Mouse (Mus musculus) intestine, embryonic 16.5 days (tissue): ENCODE measurements around the gene Glt1d1. TPM values are rescaled to one million over a fixed set of nuclear protein-coding genes. Genes with fewer than 3 reads are reported as not detected.

Experiments
- ATAC-seq: fragments of 200-750 bp; cut with Nextera tagmentation; 2 replicates; pipeline ENCODE4 v1.8.0; 2017; ENCODE audit warnings: moderate TSS enrichment, moderate library complexity
- H3K27ac ChIP-seq: fragments of 300-500 bp; sonication (generic); 2 replicates; pipeline ENCODE4 v1.5.1; 2014; ENCODE audit warnings: mild to moderate bottlenecking, low read length
- H3K27me3 ChIP-seq: fragments of 300-500 bp; sonication (generic); replicated peaks from 2 replicates; pipeline ENCODE4 v1.6.1; 2014; ENCODE audit warnings: low read length, control low read depth, mixed read lengths; ENCODE audit not compliant: control insufficient read depth, insufficient read depth
- H3K36me3 ChIP-seq: fragments of 300-500 bp; sonication (generic); 2 replicates; pipeline ENCODE4 v1.6.1; 2014; ENCODE audit warnings: low read length, control low read depth; ENCODE audit not compliant: control insufficient read depth, insufficient read depth
- H3K4me1 ChIP-seq: fragments of 300-500 bp; sonication (generic); 2 replicates; pipeline ENCODE4 v1.6.1; 2014; ENCODE audit warnings: low read length, control low read depth, mixed read lengths; ENCODE audit not compliant: control insufficient read depth, insufficient read depth
- H3K4me2 ChIP-seq: fragments of 300-500 bp; sonication (generic); 2 replicates; pipeline ENCODE4 v1.6.1; 2014; ENCODE audit warnings: low read depth, low read length, control low read depth
- H3K4me3 ChIP-seq: fragments of 300-500 bp; sonication (generic); 2 replicates; pipeline ENCODE4 v1.5.1; 2014; ENCODE audit warnings: mild to moderate bottlenecking, low read length
- H3K9ac ChIP-seq: fragments of 300-500 bp; sonication (generic); 2 replicates; pipeline ENCODE4 v1.6.1; 2014; ENCODE audit warnings: low read depth, low read length
- H3K9me3 ChIP-seq: fragments of 300-500 bp; sonication (generic); 2 replicates; pipeline ENCODE4 v1.6.1; 2016; ENCODE audit warnings: low read length, control low read depth; ENCODE audit not compliant: control insufficient read depth
- WGBS: fragments of 180-500 bp; shearing (Covaris S2); extraction: QIAGEN DNeasy Blood & Tissue Kit; methylation state at CpG from one replicate; pipeline ENCODE4 v1.1.7; 2014; 5-methylcytosine and 5-hydroxymethylcytosine counted together
- polyA plus RNA-seq: library from polyadenylated mRNA; unstranded; fragments of >200 nt; fragmentation: Nextera tagmentation; extraction: Ambion mirVana; gene quantifications from 2 replicates; pipeline ENCODE4 v1.2.1, GENCODE M21; 2015

The Glt1d1 gene
- polyA plus RNA-seq, 1 experiment from 2014 or later, result 0.13 TPM

DNA sequence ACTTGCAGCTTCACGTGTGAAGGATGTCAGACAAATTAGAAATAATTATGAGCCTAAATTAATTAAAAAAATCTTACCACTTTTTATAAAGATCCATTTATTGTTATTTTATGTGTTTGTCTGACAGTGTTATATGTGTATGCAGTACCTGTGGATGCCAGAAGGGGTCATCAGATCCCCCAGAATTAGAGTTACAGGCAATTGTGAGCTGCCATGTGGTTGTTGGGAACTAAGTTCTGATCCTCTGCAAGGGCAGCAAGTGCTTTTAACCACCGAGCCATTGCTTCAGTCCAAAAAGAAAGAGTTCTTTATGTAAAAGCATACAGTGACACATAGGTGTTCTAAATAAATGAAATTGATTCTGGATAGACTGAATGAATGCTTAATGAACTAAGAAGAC lies 45.5 kb downstream of the Glt1d1 start:
- H3K4me2 ChIP-seq, result no peak overlapping the region
- H3K4me3 ChIP-seq, result no peak overlapping the region
- H3K27ac ChIP-seq, result no peak overlapping the region
- no peaks in the 10 kb centered on the region for H3K27me3 ChIP-seq
- 93% methylated on average over 2 of the region's 2 CpGs for WGBS
- no peak overlapping the region for H3K9ac ChIP-seq
- ATAC-seq, result no peak
- no peaks in the 10 kb centered on the region for H3K4me1 ChIP-seq
- no peaks in the 10 kb centered on the region for H3K36me3 ChIP-seq
- no peaks in the 10 kb centered on the region for H3K9me3 ChIP-seq

DNA sequence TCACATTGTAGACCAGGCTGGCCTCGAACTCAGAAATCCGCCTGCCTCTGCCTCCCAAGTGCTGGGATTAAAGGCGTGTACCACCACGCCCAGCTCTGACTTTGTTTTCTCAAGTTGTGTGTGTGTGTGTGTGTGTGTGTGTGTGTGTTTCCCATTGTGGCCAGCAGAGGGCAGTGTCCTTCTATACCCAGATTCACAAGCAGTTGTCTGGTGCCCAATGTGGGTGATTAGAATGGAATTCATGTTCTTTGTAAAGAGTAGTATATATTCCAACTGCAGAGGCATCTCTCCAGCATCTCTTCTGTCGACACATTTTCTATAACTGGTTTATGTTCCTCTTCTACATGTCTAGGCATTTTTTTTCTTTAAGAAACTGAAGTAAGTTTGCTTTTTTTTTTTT lies 46.4 kb downstream of the Glt1d1 start:
- Histone ChIP-seq H3K27me3 (no peaks in the 10 kb centered on the region), H3K9me3 (no peaks in the 10 kb centered on the region), H3K9ac (no peak overlapping the region), H3K4me3 (no peak overlapping the region), H3K36me3 (no peaks in the 10 kb centered on the region), H3K4me1 (no peaks in the 10 kb centered on the region), H3K4me2 (no peak overlapping the region), H3K27ac (no peak overlapping the region)
- WGBS, result 96% methylated on average over 5 of the region's 5 CpGs
- no peak for ATAC-seq

DNA sequence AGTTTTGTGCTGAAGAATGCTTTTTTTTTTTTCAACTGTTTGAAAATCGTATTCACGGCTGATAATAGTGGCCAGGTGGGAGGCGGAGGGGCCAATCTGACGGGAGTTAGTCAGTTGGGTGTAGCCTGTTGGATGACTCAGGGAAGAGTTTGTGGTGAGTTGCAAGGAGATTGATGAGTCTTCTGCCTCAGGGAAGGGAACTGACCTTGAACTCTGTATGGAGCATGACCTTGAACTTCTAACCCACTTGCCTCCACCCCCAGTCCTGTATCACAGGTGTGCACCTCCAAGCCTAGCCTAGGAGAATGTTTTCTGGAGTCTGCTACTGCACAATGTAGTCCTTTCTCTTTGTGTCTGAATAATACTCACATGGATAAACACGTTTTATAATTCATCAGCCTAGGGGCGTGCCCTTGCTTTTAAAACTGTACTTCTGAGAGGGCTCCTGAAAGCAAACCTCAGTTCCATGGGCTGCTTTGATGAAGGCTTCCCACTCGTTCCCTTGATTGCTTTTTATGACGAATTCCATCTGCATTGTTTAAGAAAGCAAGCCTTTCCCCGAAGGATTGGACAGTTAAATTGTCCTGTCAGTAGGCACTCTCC lies 56.6 kb downstream of the Glt1d1 start:
- Histone ChIP-seq H3K9me3 (no peaks in the 10 kb centered on the region), H3K36me3 (no peaks in the 10 kb centered on the region), H3K4me1 (no peaks in the 10 kb centered on the region), H3K9ac (no peak overlapping the region), H3K27ac (no peak overlapping the region), H3K4me2 (no peak overlapping the region), H3K4me3 (no peak overlapping the region), H3K27me3 (no peaks in the 10 kb centered on the region)
- no peak for ATAC-seq
- WGBS, result 59% methylated on average over 9 of the region's 9 CpGs

DNA sequence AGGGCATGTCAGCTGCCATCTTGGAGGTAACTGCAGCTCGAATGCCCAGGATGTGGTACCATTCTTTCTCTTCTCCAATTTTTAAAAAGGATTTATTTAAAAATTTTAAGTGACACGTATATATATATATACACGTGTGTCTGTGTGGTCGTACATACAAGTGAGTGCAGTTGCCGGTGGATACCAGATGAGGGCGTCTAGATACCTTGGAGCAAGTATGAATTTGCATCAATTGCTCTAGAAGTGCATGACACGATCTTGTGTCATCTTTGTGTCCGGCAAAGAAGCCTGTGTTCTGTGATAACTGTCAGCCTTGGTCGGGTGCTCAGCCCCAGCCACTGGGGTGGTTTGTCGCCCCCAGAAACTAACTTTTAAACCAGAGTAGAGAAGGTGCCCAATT lies 59.0 kb downstream of the Glt1d1 start:
- no peaks in the 10 kb centered on the region for H3K27me3 ChIP-seq
- H3K36me3 ChIP-seq, result no peaks in the 10 kb centered on the region
- no peak overlapping the region for H3K27ac ChIP-seq
- ATAC-seq, result no peak
- 90% methylated on average over 10 of the region's 10 CpGs for WGBS
- H3K9me3 ChIP-seq, result no peaks in the 10 kb centered on the region
- H3K4me2 ChIP-seq, result no peak overlapping the region
- no peak overlapping the region for H3K9ac ChIP-seq
- no peak overlapping the region for H3K4me3 ChIP-seq
- H3K4me1 ChIP-seq, result no peaks in the 10 kb centered on the region

DNA sequence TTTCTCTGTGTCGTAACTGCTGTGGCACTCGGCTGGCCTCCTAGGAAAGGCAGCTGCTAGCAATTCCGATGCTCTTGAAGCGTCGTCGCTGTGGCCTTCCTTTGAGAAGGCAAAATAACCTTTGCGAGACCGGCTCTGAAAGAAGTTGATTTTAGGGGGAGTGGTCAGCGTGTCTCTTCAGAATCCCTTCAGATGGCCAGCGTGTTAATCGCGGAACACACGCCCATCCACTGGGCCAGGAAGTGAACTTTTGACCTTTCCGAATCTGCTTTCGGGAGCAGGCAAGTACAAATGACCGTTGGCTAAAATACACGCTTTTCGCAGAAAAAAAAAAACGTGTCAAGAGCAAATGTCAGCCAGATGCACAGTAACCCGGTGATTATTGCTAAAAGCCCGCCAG lies 59.5 kb downstream of the Glt1d1 start:
- no peak overlapping the region for H3K27ac ChIP-seq
- no peaks in the 10 kb centered on the region for H3K27me3 ChIP-seq
- H3K4me1 ChIP-seq, result no peaks in the 10 kb centered on the region
- no peak overlapping the region for H3K4me3 ChIP-seq
- WGBS, result 48% methylated on average over 21 of the region's 21 CpGs
- ATAC-seq, result no peak
- H3K9me3 ChIP-seq, result no peaks in the 10 kb centered on the region
- no peaks in the 10 kb centered on the region for H3K36me3 ChIP-seq
- H3K4me2 ChIP-seq, result no peak overlapping the region
- no peak overlapping the region for H3K9ac ChIP-seq

DNA sequence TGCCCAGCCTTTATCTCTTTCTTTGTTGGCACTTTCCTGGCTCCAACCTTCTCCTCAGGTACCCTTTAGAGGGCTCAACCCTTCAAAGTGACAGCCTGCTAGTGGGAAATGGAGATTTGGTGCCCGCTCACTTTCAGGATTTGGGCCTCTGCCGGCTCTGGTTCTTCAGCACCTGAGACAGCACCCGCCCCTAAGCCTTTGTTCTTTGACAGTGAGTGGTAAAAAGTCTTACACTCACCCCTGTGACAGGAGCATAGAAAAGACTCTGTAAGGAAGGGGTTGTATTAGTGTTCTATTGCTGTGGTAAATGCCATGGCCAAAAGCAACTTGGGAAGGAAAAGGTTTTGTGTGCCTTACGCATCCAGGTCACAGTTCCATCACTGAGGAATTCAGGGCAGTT lies 63.8 kb downstream of the Glt1d1 start:
- Histone ChIP-seq H3K36me3 (no peaks in the 10 kb centered on the region), H3K9me3 (no peaks in the 10 kb centered on the region), H3K4me1 (no peaks in the 10 kb centered on the region), H3K4me3 (no peak overlapping the region), H3K4me2 (no peak overlapping the region), H3K27ac (no peak overlapping the region), H3K27me3 (no peaks in the 10 kb centered on the region), H3K9ac (no peak overlapping the region)
- no peak for ATAC-seq
- WGBS, result 77% methylated on average over 4 of the region's 4 CpGs

DNA sequence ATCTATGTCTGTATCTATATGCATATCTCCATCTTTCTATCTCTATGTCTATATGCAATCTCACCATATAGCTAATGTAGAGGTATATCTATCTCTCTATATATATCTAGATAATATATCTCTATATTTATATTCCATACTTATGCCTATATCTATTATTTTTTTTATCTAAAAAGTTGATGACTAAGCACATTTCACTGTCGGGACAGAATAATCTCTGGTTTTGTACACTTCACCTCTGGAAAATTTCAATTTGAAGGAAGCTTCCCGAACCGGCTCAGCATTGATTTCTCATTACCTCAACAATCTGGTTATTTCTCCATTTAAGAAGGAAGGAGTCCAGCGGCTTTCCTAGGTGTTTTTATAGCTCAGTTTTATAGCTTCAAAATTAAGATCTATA lies 64.5 kb downstream of the Glt1d1 start:
- H3K4me1 ChIP-seq, result no peaks in the 10 kb centered on the region
- H3K27me3 ChIP-seq, result no peaks in the 10 kb centered on the region
- ATAC-seq, result no peak
- H3K9me3 ChIP-seq, result no peaks in the 10 kb centered on the region
- no peak overlapping the region for H3K9ac ChIP-seq
- WGBS, result 83% methylated on average over 4 of the region's 4 CpGs
- H3K27ac ChIP-seq, result no peak overlapping the region
- H3K36me3 ChIP-seq, result no peaks in the 10 kb centered on the region
- H3K4me2 ChIP-seq, result no peak overlapping the region
- H3K4me3 ChIP-seq, result no peak overlapping the region

DNA sequence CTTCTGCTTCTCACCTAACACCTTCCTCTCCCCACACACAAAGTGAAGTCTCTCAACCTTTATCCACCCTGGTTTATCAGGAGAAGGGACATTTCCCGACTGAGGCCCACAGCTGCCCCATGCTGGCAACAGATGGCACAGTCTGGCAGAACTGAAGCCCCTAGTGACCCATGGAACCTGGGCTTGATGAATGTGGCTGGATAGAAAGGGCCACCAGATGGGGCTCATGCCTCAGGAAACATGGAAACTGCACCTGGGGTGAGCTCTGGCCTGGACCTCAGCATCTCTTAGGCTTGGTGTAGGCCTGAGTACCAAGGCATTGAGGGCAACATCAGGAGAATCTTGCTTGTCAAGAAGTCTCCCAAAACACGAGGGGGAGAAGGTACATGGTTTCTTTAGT lies 66.5 kb downstream of the Glt1d1 start:
- Histone ChIP-seq H3K4me1 (no peaks in the 10 kb centered on the region), H3K4me2 (no peak overlapping the region), H3K9ac (no peak overlapping the region), H3K27me3 (no peaks in the 10 kb centered on the region), H3K4me3 (no peak overlapping the region), H3K36me3 (no peaks in the 10 kb centered on the region), H3K27ac (no peak overlapping the region), H3K9me3 (no peaks in the 10 kb centered on the region)
- no peak for ATAC-seq
- WGBS, result 73% methylated on average over 2 of the region's 2 CpGs

DNA sequence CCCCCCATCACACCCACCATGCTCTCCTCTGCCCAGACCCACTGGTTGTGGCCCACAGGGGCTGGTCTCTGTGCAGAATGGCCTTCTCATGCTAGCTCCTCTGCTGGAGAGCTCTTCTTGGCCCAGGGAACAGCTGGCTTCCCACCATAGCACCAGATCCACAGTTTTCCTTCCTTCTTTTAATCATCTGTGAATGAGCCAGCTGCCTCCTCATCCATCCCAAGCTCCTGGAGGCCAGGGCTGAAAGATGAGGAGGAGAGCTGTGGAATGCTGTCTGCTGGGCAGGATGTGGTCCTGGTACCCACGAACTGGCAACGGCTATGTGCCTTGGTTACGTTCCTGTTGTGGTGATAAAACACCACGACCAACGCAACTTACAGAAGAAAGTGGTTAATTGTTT lies 67.6 kb downstream of the Glt1d1 start:
- H3K4me3 ChIP-seq, result no peak overlapping the region
- no peak overlapping the region for H3K4me2 ChIP-seq
- no peak overlapping the region for H3K27ac ChIP-seq
- H3K9me3 ChIP-seq, result no peaks in the 10 kb centered on the region
- 81% methylated on average over 5 of the region's 5 CpGs for WGBS
- no peaks in the 10 kb centered on the region for H3K4me1 ChIP-seq
- no peaks in the 10 kb centered on the region for H3K27me3 ChIP-seq
- H3K9ac ChIP-seq, result no peak overlapping the region
- no peak for ATAC-seq
- H3K36me3 ChIP-seq, result no peaks in the 10 kb centered on the region

DNA sequence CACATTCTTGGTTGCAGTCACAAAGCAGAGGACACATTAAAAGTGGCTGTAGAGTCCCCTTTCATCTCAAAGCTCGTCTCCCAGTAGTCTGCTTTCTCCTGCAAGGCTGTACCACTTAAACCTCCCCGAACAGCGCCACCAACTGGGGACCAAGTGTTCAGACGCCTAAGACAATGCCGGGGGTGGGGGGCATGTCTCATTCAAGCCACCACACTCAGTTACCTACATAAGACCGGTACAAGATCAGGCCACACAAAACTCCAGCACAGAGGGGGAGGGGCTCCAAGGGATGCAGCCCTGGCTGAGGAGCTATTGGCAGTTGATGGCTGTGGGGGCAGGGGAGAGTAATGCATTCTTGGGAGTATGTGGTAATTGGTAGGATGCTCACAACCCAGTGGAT lies 68.1 kb downstream of the Glt1d1 start:
- Histone ChIP-seq H3K9me3 (no peaks in the 10 kb centered on the region), H3K4me2 (no peak overlapping the region), H3K4me1 (no peaks in the 10 kb centered on the region), H3K27ac (no peak overlapping the region), H3K27me3 (no peaks in the 10 kb centered on the region), H3K4me3 (no peak overlapping the region), H3K9ac (no peak overlapping the region), H3K36me3 (no peaks in the 10 kb centered on the region)
- no peak for ATAC-seq
- 72% methylated on average over 6 of the region's 6 CpGs for WGBS
